Mouse (Mus musculus): Measurements from ENCODE around the gene Gns. TPM values are rescaled to one million over a fixed set of nuclear protein-coding genes. Genes with fewer than 3 reads are reported as not detected.

Gene Gns
- polyA plus RNA-seq, 3 experiments from 2014 or later = 4.2 to 12.1 (median 11.6) TPM

DNA sequence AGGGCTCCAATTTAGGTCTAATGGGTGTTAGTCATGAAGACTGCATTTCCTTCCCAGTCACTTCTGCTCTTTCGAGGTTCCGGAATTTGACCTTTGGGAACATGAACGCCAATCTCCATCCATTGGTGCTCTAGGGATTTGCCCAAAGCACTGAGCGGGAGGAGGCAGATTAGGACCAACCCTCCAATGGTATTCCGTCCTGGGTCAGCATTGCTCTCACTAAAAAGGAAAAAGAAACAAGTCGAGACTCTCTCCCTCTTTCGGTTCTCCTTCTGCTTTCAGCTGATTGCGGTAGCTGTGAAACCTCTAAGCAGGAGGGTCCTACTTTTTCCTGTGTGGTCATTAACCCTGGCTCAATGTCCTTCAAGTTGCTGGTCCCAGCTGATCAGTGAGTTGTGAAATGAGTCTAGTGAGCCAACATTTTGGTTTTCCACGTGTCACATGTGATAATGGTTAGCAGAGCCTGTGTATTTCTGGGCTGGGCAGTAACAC is 937 bp downstream of the Gns start:
- ATAC-seq = peak; percentile 14

DNA sequence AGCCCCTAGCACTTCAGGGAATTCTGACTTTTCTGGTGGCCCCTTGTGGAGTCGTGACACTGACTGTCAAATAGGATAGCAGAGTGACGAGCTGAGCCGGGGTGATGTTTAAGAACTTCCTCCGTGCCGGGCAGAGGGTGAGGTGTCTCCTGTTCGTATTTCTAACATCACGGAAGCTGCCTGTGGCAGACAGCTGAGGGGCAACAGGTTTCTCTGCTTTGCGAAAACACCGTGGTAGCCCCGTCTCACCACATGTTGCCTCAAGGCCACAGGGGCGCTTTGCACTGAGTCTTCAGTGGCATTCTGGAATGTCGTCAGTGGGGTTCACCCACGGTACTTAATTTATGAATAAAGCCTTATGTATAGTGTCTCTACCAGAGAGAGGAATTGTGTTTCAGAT is 2.4 kb downstream of the Gns start:
- ATAC-seq = no peak

DNA sequence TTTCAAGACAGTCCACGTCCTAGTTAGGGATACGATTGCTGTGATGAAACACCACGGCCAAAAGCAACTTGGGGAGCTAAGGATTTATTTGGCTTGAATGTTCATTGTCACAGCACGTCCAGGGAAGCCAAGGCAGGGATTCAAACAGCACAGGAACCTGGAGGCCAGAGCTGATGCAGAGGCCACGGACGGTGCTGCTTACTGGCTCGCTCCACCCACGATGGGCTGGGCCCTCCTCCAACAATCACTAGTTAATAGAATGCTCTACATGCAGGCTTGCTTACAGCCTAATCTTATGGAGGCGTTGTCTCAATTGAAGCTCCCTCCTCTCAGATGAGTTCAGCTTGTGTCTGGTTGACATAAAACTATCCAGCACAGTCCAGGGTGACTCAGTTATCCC is 2.9 kb downstream of the Gns start:
- ATAC-seq = no peak

DNA sequence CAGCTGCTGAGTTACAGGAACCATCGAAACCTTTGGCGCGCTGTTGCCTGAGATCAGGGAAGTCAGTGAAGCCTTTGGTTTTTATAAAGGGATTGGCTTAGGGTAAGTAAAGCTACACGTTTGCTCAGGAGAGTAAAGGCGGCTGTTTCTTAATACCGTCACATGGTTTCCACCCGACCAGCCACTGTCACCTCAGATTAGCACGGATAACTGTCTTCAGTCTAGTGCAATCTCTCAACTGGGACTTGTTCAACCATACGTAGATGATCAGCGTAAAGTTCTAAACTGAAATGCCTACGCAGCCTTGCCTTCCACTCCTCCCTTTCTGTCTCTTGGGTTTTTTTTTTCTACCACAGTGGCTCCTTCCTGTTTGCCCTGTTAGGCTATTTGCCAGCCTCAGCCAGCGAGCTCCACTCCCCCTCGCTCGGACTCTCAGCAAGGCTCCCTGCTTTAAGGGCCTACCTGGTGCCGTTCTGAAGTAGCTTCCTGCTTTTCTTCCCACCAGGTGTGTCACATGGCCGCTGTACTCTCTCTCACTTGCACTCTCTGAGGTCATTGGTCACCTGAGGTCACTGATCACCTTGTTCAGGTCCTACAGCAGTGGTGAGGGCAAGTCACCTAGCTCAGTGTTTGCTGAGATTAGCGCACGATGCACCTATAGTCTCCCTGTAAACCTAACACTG is 4.0 kb downstream of the Gns start:
- no peak for ATAC-seq

DNA sequence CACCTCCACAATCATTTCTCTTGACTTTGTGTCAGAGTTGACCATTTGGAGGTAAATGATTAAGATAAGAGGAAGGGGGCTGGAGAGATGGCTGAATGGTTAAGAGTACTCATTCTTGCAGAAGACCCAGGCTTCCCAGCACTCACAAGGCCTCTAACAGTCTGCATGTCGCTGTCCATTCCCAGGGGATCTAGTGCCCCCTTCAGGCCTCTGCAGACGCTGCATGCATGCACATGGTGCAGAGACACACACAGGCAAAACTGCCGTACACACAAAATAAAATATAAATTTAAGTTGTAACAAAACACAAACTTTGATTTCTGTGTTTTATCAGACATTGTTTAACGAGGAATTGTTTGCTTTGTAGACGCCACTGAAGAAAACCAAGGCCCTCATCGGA is 5.9 kb downstream of the Gns start:
- ATAC-seq = no peak

DNA sequence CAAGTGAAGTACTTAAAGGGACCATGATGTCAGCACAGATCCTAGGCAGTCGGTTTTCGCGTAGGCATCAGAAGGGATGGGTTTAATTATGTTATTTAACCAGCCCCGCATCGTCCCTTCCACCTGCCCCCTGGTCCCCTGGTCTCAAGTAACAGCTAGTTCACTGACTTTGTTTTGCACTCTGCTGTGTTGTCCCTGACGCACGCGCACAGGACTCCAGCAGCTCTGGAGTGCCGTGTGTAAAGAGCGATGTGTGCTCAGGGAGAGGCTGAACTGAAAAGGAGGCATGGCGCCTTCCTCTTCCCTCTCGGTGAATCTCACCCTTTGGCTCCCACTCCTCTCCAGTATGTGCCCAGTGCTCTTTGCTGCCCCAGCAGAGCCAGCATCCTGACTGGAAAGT is 9.1 kb downstream of the Gns start:
- no peak for ATAC-seq

DNA sequence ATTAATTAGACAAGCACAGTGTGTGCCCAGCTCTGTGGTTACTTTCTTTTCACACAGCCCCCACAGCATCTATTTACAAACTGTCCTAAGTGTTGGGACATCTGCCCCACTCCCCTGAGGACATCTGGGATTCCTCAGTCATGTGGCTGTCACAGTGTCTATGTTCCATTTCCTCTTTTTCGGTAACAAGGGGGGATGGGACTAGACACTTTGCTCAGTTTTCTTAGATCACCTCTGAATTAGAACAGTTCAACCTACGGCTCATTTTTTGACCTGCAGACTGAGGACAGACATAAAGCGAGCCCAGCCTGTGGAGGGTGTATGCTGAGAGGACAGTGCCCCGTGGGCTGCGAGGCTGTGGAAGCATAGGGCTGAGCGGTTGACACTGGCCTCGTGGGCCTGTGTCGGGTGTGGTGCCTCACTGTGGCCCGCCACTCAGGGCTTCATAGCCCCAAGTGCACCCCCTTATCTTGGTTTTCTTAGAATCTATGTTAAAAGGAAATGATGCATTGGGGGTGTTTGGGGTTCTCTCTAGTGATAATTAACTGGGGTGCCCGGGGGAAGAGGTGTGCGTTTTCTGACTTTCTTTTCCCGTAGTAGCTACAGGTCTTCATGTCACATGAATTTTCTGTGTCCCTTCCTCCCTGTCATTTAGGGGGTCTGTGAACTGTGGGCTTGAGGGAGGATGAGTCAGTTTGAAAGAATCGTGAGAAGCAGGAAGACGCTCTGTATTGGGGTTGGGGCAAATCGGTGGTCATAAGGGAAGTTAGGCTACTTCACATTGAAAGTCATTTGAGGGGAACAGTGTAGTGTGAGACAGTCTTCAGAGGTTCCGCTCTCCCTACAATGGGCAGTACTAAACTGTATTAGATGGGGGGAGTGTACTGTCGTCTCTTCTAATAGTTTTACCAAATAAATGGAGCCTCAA is 10.1 kb downstream of the Gns start:
- no peak for ATAC-seq

DNA sequence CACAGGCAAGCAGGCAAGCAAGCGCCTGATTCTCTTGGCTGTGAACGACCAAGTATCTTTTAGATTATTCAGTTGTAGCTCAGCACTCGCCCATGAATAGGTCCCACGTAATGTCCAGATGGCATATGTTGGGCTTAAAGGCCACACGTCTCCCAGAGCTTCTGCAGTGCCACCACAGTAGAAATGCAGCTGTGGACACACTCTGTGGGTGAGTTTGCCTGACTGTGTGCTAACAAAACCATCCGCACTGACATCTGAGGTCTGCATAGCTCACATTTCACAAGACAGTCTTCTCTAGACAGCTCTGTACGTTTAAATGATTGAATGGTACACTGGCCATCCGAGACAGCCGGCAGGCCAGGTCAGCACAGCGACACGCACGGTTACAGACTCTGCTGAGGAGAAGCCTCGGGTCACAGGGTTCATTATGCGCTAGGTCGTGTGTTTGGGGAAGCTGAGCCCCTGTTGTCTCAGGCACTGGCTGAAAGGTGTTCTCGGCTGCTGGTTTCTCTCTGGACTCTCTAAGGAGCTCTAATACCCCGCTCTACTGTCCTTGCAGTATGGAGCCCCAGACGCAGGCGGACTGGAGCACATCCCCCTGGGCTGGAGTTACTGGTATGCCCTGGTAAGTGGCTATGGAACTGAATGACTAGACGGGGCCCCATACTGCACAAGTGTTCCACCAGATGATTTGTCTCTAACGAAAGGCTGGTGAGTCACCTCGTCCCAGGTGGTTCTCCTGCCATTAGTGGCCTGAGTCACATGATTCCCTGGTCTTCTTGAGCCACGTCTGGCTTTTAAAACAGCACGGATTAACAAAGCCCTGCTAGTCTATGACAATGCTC is 11.0 kb downstream of the Gns start:
- ATAC-seq = no peak

DNA sequence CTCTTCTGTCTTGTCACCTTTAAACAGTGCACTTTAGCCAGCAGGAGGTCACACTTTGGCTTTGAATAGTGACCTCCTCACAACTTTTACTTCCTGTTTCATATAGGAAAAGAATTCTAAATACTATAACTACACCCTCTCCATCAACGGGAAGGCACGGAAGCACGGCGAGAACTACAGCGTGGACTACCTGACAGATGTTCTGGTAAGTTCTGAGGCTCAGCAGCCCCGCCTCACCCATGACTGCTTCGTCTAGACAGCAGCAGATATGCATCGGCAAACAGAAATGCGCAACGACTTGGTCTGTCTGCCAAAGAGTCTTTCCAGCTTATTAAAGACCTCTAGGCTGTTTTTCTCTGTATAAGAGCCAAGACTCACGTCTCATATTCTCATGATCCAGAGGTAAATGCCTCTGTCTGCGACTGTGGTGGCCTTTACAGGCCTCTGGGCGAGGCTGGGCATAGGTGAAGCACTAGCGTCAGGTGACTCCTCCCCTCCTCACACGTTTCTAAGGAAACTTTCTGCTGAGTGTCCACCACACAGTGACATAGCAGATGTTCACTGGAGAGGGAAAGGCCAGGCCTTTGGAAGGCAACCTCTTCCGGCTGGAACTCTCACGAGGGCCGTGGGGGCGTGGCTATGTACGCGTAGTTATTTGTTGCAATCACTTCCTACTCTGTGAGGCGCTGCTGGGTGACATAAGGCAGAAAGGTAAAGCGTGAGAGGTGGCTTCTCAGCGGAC is 11.8 kb downstream of the Gns start:
- ATAC-seq = no peak

DNA sequence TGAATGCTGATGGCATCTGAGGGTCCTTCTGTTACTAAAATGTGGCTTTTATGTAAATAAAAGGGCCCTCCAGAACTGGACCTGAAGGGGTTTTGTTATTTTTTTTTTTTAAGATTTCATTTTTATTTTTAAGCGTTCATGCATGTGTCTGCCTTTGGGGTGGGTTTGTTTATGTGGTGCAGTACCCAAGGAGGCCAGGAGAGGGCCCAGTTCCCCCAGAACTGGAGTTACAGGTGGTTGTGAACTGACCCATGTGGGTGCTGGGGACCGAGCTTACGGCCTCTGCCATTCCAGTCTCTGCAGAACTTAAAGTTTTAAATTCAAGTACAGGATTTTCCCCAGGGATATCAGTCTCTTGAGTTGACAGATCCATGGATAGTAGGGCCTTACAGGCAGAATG is 14.5 kb downstream of the Gns start:
- ATAC-seq = no peak

DNA sequence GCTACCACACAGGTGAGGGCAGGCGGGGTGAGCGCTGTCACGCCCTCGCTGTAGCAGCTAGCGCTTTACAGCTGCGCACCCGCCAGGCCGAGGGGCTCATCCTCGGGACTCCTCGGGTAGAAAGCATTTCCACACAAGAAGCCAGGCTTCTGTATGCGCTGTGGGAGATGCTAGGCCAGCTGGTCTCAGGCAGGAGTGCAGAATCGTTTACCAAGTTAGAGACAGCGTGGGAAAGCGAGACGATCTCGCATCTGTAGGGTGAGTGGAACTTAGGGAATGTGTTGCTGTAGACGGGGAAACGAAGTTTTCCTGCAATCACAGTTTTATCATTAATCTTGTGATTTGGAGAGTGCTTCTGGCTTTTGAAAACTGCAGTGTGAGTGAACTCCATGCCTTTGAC is 16.4 kb downstream of the Gns start:
- ATAC-seq = no peak

DNA sequence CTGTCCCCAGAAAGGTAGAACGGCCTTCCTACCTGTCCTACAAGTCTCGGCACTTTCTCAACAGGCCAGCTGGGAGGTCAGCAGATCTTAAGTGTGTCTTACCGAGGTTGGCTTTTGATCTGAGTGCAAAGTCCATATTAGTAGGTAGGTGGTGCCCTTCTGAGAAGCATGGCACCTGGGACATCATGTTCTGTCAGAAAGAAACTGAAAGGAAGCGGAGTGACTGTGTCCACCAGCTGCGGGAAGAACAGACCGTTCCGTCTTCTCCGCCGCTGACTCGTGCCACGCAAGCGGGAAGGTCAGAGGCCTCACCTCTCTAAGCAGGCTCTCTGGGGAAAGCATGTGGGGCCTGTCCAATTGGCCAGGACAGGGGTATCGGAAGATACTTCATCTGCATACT is 19.8 kb downstream of the Gns start:
- ATAC-seq = no peak

DNA sequence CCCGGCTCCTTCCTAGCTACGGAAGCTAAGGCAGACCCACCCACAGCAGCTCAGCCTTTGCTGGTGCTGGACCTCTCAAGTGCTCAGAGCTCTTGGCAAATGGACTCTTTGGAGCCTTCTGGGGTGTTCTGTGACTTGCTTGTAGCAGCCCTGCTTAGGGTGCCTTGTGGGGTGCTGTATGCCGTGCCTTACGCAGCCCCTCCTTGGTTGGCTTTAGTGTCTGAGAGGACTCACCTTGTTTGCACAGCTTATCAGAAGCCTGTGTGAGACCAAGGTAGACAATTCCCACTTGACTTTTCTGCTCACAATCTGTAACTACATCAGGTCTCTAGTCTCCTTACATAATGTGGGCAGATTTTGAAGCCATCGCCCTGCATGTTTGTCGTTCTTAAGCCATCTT is 20.8 kb downstream of the Gns start:
- no peak for ATAC-seq

DNA sequence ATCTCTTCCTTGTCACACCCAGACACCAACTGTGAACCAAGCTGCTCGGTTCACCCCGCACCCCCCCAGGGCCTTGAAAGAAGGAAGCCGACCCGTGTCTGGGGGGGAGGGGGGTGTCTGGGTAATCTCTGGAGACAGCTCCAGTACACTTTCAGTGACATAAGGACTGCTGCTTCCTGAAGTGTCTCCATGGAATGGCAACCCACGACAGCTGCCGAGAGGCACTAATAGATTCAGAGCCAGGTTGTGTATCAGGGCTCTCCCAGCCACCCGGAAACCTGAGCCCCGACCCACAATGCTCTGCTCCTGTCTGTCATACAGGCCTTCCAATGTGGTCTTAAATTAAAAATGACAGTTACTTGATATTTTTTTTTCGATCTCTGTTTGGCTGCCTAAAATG is 21.5 kb downstream of the Gns start:
- no peak for ATAC-seq

DNA sequence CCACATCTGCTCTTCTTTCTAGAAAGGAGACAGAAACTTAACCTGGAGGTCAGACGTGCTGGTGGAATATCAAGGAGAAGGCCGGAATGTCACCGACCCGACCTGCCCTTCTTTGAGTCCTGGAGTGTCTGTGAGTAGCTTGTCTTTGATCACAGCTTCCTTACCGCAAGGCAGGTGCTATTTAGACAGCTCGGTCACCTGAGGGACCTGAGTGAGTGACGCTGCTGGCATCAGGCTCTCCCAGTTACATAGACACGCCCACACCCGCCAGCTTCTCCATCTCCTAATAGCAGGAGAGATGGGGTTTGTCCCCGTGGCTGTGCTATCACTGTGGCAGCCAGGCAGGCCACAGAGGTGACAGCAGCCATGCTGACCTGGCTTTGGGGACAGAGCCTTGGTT is 25.7 kb downstream of the Gns start:
- ATAC-seq = no peak

DNA sequence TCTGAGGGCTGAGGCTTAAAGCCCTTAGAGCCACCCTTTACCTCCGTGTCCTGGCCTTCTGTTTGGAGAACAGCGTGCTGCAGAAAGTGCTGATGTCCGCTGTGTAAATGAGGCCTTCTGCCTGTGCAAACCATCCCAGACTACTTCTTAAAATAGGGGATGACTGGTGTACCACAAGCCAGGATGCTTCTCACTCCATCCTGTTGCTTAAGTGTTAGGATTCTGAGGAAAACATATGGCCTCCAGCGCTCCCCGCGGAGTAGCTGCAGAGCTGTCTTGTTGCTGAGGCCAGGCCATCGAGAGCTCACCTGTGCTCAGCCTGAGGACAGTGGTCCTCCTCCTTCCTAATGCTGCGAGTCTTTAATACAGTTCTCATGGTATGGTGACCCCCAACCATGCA is 27.0 kb downstream of the Gns start:
- ATAC-seq = no peak

DNA sequence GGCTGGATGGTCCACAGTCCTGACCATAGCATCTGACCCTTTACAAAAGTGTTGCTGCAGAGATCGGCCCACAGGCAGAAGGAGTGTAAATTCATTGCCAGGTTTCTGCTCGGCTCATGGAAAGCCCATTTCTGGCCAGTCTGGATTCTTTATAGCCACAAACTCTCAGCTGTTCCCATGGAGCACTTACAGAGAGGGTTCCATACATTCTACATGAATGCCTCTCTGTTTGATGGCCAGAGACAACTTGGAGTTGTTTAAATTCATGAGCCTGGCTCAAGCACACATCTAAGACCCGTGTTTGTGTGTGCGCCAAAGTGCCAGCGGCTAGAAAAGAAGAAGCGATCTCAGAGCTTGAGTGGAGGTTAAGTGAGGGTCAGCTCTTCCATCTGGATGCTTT is 29.4 kb downstream of the Gns start:
- ATAC-seq = no peak

DNA sequence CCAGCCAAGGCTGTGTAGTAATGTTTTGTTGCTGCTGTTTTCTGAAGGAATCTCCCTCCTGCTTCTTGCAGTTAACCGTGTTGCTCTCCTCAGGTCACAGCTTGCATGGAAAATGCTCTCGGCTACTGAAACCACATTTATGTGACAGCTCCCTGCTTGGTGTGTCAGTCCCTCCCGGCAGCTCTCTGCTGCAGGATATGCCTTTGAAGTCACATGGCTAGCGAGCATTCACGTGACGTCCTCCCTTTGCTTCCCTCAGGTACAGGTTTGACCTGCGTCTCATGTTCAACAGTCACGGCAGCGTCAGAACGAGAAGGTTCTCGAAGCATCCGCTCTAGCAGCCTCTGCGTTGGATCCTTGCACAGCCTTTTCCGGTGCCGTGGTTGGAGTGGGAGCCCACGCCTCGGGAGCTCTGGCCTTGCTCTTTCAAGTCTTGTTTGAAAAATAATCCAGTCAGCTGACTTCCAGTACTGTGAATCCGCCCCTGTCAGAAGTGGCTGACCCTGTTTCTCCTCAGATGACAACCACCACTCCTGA is 30.0 kb downstream of the Gns start:
- ATAC-seq = no peak

DNA sequence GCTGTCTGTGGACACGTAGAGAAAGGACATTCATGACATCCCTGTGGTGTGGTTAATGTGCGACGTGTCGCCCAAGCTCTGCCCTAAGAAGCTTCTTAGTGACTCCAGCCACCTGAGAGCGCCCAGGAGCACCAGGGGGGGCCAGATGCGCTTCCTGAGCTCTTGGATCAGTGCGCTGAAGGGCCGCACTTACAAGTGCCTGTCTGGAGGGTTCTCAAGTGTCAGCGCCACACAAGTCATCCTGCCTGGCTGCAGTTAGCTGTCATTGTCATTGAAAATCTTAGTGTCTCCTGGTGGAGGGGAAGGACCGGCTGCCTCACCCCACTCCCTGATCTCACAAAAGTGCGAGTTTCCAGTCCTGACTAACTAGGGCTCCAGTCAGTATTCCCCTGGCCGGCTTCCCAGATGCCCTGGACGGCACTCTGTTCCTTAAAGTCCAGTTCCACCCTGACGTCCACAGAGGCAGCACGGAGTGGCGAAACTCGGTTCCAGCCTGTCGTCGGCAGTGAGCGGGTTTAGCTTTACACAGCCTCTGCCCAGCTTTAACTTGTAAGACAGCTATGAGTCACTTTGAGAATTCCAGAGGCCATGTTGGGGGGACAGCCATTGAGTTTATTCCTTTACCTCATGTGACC is 30.8 kb downstream of the Gns start:
- ATAC-seq = no peak

DNA sequence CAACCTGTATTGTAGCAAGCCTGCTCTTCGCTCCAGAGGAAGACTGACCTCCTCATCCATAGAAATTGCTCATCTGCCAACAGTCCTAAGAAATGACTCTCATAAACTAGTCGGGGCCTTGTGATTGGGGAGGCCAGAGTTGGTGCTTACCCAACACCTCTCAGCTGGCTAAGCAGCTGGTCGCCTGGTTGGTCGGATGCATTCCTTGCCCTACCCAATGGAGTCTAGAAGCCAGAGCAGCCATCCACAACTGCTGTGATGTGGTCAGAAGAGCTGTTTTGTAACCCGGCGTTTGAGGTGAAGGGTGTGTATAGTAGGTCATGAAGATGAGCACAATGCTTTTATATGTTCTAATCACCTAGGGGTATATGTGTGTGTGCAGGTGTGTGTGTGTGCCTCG is 33.7 kb downstream of the Gns start:
- ATAC-seq = no peak

DNA sequence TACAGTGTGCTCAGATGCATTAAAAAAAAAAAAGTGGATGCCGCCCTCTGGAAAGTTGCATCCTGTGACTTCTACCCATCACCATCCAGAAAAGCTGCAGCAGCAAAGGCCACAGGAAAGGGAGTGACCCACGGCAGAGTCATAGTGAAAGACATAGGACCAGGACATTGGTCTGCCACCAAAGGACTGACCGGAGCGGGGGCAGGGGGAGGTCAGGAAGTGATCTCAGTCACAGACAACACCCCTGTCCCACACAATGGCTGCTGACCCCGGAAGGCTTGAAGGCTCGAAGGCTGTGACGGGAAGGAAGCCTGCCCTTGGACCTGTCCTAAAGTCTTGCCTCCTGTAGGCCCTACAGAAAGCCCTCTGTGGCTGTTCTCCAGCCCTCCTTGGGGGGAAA is 36.1 kb downstream of the Gns start:
- no peak for ATAC-seq

DNA sequence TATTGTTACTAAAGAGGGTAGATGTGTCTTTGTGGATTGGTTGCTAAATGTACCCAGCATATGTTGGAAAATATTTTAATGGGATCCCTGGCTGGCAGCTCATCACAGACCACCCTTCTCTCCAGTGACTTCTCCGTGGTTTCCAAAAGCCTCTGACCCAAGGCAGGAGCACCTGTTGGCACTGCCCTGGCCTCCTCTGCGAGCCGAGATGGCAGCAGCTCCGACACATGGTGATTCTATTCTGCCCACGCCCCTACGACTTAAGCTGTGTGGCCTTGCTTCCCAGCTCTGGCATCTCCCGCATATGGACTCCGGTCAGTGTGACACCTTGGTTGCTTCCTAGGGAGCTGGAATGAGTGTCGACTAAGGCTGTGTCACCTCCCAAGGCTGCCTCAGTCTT is 38.2 kb downstream of the Gns start:
- no peak for ATAC-seq

All from inflammation-experienced regulatory T-cells, adult 6 months (primary cell).